Mouse (Mus musculus): Measurements from ENCODE around the gene Setd1a.
"Not testable (repeated sequence)": the region's sequence is repeated elsewhere in the genome, so short reads cannot be mapped to it uniquely, and the experiment has no call there.

Gene Setd1a

DNA sequence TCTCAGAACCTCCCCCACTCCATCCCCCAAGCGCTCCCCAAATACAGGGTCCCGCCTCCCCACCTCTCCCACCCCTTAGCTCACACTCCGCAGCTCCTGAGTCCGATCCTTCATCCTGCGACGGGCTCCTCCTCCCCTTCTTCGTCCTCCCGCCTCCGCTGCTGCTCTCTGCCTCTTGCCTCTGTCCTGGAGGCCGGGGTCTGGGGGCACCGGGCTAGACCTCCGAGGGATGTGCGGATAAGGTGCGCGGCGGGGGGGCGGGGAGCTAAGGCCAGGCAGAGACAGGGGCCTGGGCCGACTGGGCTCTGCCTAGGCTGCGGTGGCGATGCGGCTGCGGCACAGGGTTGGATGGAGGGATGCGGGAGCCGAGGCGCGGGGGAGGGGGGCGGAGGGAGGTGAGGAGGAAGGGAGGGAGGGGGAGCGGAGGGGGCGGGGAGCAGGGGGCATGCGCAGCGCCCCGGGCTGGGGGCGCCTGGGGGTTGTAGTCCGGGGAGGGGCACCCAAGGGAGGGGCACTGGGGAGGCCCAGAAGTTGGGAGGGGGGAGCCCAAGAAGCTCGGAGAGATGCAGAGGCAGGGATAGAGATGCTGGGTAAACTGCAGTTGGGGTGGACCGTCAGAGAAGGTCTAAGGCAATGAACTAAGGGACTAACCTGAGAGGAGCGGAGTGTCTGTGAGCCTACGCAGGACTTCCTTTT is 47.9 kb downstream of the Setd1a start, which contains the start of the genes Stx4a and Stx1b:
Stx4a (plus strand) TSS at position 119 of the 696 bp plus-strand sequence.
Stx1b (minus strand) TSS at position 374 of the 696 bp plus-strand sequence.
- no peak for DNase-seq (ENCODE audit: extremely low spot score, low read depth, low spot score)

DNA sequence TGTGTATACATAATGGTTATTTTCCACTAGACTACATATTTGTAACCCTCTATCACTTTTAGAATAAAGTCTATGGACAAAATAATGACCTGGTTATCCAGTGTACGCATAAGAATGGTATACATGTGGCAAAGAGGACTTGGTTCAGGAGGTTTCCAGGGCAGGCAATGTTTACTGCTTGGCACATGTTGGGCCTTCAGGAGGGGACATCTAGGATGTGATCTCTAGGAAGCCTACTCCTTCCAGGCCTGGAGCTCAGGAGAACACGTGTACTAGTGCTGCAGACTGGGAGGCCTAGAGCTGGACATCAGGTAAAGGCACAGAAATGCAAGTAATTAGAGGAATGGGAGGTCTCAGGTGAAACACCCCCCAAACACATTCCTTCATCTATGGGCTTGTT is 59.1 kb downstream of the Setd1a start:
- no peak for DNase-seq (ENCODE audit: extremely low spot score, low read depth, low spot score)

DNA sequence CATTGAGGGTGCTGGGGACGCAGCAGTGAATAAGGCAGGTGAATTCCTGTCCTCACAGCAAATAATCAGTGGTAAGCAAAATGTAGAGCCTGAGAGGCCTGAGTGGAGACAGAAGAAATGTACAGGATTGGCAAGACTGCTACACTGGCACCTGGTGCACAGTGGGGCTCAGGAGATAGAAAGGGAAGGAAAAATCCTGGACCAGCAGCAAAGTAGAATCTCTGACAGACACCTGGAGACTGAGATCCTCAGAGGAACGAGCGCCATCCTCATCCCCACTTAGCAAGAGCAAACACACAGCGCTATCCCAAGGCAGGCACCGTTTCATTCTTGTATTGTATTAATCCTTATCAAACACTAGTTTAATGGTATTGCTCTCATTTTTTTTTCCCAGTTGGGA is 61.0 kb downstream of the Setd1a start:
- no peak for DNase-seq (ENCODE audit: extremely low spot score, low read depth, low spot score)

DNA sequence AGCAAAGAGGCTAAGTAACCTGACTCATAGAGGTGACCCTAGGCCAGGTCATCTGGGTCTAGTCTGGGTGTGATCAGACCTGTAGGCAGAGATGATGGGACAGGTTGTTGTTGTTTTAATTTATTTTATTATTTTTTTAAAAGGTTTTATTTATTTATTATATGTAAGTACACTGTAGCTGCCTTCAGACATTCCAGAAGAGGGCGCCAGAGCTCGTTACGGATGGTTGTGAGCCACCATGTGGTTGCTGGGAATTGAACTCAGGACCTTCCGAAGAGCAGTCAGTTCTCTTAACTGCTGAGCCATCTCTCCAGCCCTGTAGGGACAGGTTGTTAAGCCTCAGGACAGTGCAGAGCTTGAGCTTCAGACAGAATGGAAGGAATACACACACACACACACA is 61.4 kb downstream of the Setd1a start:
- not testable (repeated sequence) for DNase-seq (ENCODE audit: extremely low spot score, low read depth, low spot score)

DNA sequence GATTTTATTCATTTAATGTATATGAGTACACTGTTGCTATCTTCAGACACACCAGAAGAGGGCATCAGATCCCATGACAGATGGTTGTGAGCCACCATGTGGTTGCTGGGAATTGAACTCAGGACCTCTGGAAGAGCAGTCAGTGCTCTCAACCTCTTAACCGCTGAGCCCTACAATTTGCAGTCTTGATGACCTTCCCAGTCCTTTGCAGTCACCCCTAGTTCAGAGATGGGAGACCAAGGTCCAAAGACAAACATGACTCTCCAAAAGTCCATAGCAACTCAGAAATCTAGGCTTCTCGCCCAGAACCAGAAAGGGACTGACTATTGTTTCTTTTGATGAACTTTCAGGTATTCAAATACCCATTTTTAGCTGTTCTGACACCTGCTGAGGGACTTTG is 63.6 kb downstream of the Setd1a start:
- not testable (repeated sequence) for DNase-seq (ENCODE audit: extremely low spot score, low read depth, low spot score)

DNA sequence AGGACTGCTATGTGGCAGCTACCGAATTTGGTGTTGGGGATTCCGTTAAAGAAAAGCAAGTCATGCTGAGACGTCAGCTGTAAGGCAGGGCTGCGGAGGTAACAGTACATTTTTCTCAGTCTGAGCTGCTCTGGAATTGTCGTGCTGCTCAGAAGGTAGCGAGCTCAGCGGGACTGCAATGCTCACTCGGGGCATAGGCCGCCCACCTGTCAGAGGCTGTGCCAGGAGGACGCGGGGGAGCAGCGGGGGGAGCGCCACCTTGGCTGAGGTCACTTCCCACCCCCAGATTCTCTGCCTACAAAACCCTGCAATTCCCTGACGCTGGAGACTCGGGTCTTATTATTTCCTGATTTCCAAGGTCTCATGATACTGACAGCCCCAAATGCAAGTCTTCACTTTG is 64.4 kb downstream of the Setd1a start:
- DNase-seq (ENCODE audit: extremely low spot score, low read depth, low spot score) = no peak

DNA sequence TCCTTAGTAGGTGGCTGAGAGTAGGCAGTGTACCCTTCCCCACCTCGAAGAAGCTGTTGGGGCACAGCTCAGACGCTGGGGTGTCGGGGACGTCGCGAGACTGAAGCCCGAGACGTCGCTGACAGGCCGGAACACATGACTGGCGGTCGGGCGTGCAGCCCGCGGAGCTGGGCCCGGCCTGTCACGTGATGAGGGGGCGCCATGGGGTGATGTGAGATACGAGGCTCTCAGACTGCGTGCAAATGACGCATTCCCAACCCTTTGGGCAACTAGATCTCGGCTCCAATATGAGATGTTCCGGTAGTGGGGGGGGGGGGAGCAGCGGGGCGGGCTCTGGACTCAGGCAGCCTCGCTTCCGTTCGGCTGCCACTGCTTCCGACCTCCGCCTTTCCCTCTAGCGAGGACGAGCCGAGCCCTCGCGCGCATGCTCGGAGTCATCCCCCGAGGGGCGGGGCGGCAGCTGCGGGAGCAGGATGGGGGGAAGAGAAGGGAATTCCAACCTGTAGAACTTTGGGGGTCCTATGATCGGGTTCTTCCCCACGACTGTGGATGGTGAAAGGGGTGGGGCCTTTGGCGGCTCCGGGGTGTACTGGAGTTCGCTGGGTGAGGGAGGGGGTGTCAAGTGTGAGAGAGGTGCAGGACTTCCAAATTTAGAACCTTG is 65.0 kb downstream of the Setd1a start:
- peak; percentile 41 for DNase-seq (ENCODE audit: extremely low spot score, low read depth, low spot score)

DNA sequence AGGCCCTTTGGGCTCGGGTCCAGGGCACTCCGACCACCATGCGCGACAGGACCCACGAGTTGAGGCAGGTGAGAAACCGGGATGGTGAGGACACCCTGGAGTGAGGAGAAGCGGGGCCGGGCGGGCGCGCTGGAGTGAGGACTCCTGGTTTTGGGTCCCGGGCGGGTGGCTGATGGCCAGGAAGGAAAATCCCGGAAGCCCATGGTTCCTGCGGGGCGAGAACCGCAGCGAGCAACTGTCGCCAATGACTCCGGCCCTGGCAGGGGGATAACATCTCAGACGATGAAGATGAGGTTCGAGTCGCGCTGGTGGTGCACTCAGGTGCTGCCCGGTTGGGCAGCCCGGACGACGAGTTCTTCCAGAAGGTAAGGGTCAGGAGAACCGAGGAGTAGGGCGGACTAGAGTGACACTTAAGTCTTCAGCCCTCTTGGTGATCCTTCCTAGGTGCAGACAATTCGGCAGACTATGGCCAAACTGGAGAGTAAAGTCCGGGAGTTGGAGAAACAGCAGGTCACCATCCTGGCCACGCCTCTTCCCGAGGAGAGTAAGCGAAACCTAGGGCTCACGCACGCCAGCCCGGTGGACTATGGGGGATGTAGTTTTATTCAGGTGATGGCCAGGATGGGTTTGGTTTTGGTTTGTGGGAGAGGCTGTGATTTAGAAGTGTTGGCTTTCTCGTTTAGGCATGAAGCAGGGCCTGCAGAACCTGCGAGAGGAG is 65.7 kb downstream of the Setd1a start:
- DNase-seq (ENCODE audit: extremely low spot score, low read depth, low spot score) = peak; percentile 33

Data from hindlimb bud, embryonic 11.5 days (tissue).